Mouse (Mus musculus): ENCODE results near the gene Papln. TPM values are rescaled to one million over a fixed set of nuclear protein-coding genes. Genes with fewer than 3 reads are reported as not detected.

The Papln gene
- polyA plus RNA-seq, 1 experiment from 2014 or later, result 0.78 TPM

DNA sequence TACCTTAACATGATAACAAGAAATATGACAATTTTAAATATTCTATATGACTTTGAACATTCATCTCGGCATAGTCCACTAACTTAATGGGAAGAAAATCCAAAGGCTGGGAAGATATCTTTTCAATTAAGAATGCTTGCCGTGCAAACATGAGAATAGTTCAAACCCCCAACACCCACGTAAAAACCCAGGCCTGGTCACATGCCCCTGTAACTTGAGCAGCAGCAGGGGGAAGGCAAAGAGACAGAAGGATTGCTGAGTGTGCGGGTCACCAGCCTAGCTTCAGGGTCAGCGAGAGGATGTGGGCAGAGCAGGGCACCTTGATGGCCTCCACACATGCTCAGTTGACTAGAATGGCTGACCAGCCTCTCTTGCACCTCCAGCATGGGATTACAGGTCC lies 21.7 kb upstream of the Papln start:
- Histone ChIP-seq H3K27me3 (no peaks in the 10 kb centered on the region), H3K4me3 (replicated peaks) (no peak overlapping the region), H3K27ac (replicated peaks) (no peak overlapping the region), H3K4me1 (replicated peaks) (no peaks in the 10 kb centered on the region), H3K36me3 (replicated peaks) (no peaks in the 10 kb centered on the region), H3K4me2 (no peak overlapping the region), H3K9me3 (replicated peaks) (no peaks in the 10 kb centered on the region), H3K9ac (no peak overlapping the region)
- 58% methylated on average over 5 of the region's 5 CpGs for WGBS (ENCODE audit: insufficient replicate concordance)
- ATAC-seq (ENCODE audit: insufficient read depth), result no peak

- 56% methylated on average over 4 of the region's 4 CpGs for WGBS (ENCODE audit: insufficient replicate concordance)
- Histone ChIP-seq H3K4me1 (replicated peaks) (no peaks in the 10 kb centered on the region), H3K4me2 (no peak overlapping the region), H3K9me3 (replicated peaks) (no peaks in the 10 kb centered on the region), H3K4me3 (replicated peaks) (no peak overlapping the region), H3K27me3 (no peaks in the 10 kb centered on the region), H3K27ac (replicated peaks) (no peak overlapping the region), H3K36me3 (replicated peaks) (no peaks in the 10 kb centered on the region), H3K9ac (no peak overlapping the region)
- no peak for ATAC-seq (ENCODE audit: insufficient read depth)
Observed at GRCm38 (mm10) chr12:83742834-83743233, 20.6 kb upstream of the Papln start.

DNA sequence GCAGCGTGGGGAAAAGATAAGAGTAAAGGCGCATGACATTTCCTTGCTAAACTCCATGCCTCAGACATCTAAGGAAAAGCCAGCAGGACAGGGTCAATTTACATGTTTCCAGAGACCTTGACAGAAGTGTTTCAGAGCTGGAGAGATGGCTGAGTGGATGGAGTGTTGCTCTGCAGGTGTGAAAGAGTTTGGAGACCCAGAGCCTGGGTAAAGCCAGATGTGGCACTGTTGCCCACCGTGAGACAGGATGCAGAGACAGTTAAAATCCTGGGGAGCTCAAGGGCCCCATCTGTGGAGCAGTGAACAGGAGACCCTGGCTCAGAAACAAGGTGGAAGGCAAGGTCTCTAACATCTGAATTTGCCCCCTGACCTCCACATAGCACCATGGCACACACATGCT lies 19.7 kb upstream of the Papln start:
- Histone ChIP-seq H3K4me1 (replicated peaks) (no peaks in the 10 kb centered on the region), H3K27ac (replicated peaks) (no peak overlapping the region), H3K4me2 (no peak overlapping the region), H3K36me3 (replicated peaks) (no peaks in the 10 kb centered on the region), H3K27me3 (no peaks in the 10 kb centered on the region), H3K9me3 (replicated peaks) (no peaks in the 10 kb centered on the region), H3K9ac (no peak overlapping the region), H3K4me3 (replicated peaks) (no peak overlapping the region)
- no peak for ATAC-seq (ENCODE audit: insufficient read depth)
- WGBS (ENCODE audit: insufficient replicate concordance), result 55% methylated on average over 3 of the region's 3 CpGs

DNA sequence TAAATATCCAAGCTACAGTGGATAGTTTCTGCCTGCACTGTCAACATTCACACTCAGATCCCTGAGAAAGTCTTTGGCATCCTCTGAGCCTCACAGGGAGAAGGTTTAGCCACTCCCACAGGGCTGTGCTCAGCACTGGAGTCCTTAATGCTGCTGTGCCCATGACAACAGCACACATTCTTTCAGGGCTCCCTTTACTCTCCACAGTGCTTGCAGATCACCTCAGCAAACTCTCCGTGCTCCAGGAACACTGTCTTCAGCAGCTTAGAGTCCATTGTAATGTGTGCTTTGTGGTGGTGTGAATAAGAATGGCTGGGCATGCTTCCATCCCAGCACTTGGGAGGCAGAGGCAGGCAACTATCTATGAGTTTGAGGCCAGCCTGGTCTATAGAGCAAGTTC lies 14.2 kb upstream of the Papln start:
- Histone ChIP-seq H3K27ac (replicated peaks) (no peak overlapping the region), H3K4me2 (no peak overlapping the region), H3K9ac (no peak overlapping the region), H3K36me3 (replicated peaks) (no peaks in the 10 kb centered on the region), H3K9me3 (replicated peaks) (no peaks in the 10 kb centered on the region), H3K4me1 (replicated peaks) (no peaks in the 10 kb centered on the region; the same call in none of the 2 replicates), H3K27me3 (0 out of 2 replicates have a peak, but pooled peaks cover 5% of the 10 kb centered on the region), H3K4me3 (replicated peaks) (no peak overlapping the region)
- WGBS (ENCODE audit: insufficient replicate concordance), result 48% methylated on average over 1 of the region's 1 CpGs
- ATAC-seq (ENCODE audit: insufficient read depth), result no peak

- Histone ChIP-seq H3K9ac (no peak overlapping the region), H3K4me3 (replicated peaks) (no peak overlapping the region), H3K9me3 (replicated peaks) (no peaks in the 10 kb centered on the region), H3K27ac (replicated peaks) (no peak overlapping the region), H3K4me1 (replicated peaks) (no peaks in the 10 kb centered on the region; the same call in none of the 2 replicates), H3K27me3 (0 out of 2 replicates have a peak, but pooled peaks cover 5% of the 10 kb centered on the region), H3K36me3 (replicated peaks) (no peaks in the 10 kb centered on the region), H3K4me2 (no peak overlapping the region)
- WGBS (ENCODE audit: insufficient replicate concordance), result 24% methylated on average over 2 of the region's 2 CpGs
- ATAC-seq (ENCODE audit: insufficient read depth), result no peak
Observed at GRCm38 (mm10) chr12:83752495-83752894, 10.9 kb upstream of the Papln start.

GRCm38 (mm10) chr12:83758735-83759134 lies 4.7 kb upstream of the Papln start:
- H3K36me3 ChIP-seq (replicated peaks), result no peaks in the 10 kb centered on the region
- 64% methylated on average over 10 of the region's 10 CpGs for whole genome bisulfite sequencing (ENCODE audit: insufficient replicate concordance)

GRCm38 (mm10) chr12:83760201-83760600 lies 3.2 kb upstream of the Papln start:
- Histone ChIP-seq H3K4me2 (no peak overlapping the region), H3K27me3 (peaks cover 49% of the 10 kb centered on the region), H3K36me3 (replicated peaks) (no peaks in the 10 kb centered on the region), H3K9ac (no peak overlapping the region), H3K27ac (replicated peaks) (no peak overlapping the region), H3K4me3 (replicated peaks) (no peak overlapping the region), H3K9me3 (replicated peaks) (no peaks in the 10 kb centered on the region), H3K4me1 (replicated peaks) (peaks cover 16% of the 10 kb centered on the region)
- no peak for ATAC-seq (ENCODE audit: insufficient read depth)
- 62% methylated on average over 2 of the region's 2 CpGs for WGBS (ENCODE audit: insufficient replicate concordance)

More at GRCm38 (mm10) chr12:83758735-83759134, 4.7 kb upstream of the Papln start:
- Histone ChIP-seq H3K4me2 (no peak overlapping the region), H3K27ac (replicated peaks) (no peak overlapping the region), H3K9me3 (replicated peaks) (no peaks in the 10 kb centered on the region), H3K27me3 (peaks cover 34% of the 10 kb centered on the region), H3K4me3 (replicated peaks) (no peak overlapping the region), H3K9ac (no peak overlapping the region), H3K4me1 (replicated peaks) (peaks cover 11% of the 10 kb centered on the region)
- no peak for ATAC-seq (ENCODE audit: insufficient read depth)

GRCm38 (mm10) chr12:83762706-83763105 lies 728 bp upstream of the Papln start:
- Histone ChIP-seq H3K4me3 (replicated peaks) (no peak overlapping the region), H3K9me3 (replicated peaks) (no peaks in the 10 kb centered on the region), H3K4me2 (no peak overlapping the region), H3K27ac (replicated peaks) (no peak overlapping the region), H3K9ac (no peak overlapping the region), H3K27me3 (peaks cover 68% of the 10 kb centered on the region), H3K4me1 (replicated peaks) (peaks cover 18% of the 10 kb centered on the region), H3K36me3 (replicated peaks) (no peaks in the 10 kb centered on the region)
- WGBS (ENCODE audit: insufficient replicate concordance), result 17% methylated on average over 4 of the region's 4 CpGs
- ATAC-seq (ENCODE audit: insufficient read depth), result no peak

DNA sequence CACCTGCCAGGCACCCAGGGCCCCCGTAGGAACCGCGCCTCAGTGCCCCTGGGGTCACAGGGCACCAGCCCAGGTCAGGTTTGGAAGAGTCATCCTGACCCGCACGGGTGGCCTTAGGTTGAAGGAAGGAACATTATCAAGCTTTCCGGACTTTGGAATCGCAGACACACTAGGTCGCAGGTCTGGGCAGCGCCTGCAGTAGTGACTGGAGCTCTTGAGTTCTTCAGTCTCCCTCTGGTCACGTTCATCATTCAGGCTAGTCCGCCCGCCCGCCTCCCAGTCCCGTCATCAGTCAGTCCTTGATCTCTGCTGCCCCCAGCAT lies 571 bp downstream of the Papln start:
- WGBS (ENCODE audit: insufficient replicate concordance), result 8% methylated on average over 14 of the region's 14 CpGs

DNA sequence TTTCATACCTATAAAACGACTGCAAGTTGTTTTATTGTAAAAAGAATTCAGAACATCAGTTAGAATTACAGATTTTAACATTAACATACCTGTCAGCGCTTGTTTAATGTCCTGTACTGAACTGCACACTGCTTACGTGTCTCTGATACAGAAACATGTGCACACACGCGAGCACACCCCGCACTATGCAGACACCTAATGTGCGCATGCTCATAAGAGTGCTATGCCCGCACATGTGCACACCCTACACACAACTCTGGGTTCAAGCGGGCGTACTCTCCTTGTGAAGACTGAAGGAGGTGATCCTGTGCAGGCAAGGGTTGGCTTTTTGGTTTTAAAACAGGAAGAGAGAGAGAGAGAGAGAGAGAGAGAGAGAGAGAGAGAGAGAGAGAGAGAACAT lies 1.1 kb downstream of the Papln start:
- ATAC-seq (ENCODE audit: insufficient read depth), result no peak
- H3K27ac ChIP-seq (replicated peaks), result no peak overlapping the region
- peaks cover 78% of the 10 kb centered on the region for H3K27me3 ChIP-seq
- peak overlapping the region; percentile 63; the same call in 1 of the 2 replicates for H3K4me2 ChIP-seq
- H3K9ac ChIP-seq, result no peak overlapping the region
- H3K9me3 ChIP-seq (replicated peaks), result no peaks in the 10 kb centered on the region
- no peaks in the 10 kb centered on the region for H3K36me3 ChIP-seq (replicated peaks)
- peaks cover 19% of the 10 kb centered on the region for H3K4me1 ChIP-seq (replicated peaks)
- WGBS (ENCODE audit: insufficient replicate concordance), result 56% methylated on average over 10 of the region's 10 CpGs
- no peak overlapping the region for H3K4me3 ChIP-seq (replicated peaks)

More for the DNA sequence above, 571 bp downstream of the Papln start:
- Histone ChIP-seq H3K4me3 (replicated peaks) (peak overlapping the region; percentile 40), H3K36me3 (replicated peaks) (no peaks in the 10 kb centered on the region), H3K9me3 (replicated peaks) (no peaks in the 10 kb centered on the region), H3K27me3 (peaks cover 78% of the 10 kb centered on the region), H3K9ac (no peak overlapping the region), H3K27ac (replicated peaks) (no peak overlapping the region), H3K4me1 (replicated peaks) (peaks cover 19% of the 10 kb centered on the region), H3K4me2 (peak overlapping the region; percentile 63)
- peak; percentile 15; the same call in 1 of the 2 replicates for ATAC-seq (ENCODE audit: insufficient read depth)

- no peak for ATAC-seq (ENCODE audit: insufficient read depth)
- Histone ChIP-seq H3K27ac (replicated peaks) (no peak overlapping the region), H3K4me1 (replicated peaks) (peaks cover 27% of the 10 kb centered on the region), H3K4me3 (replicated peaks) (no peak overlapping the region), H3K4me2 (no peak overlapping the region), H3K9ac (no peak overlapping the region), H3K9me3 (replicated peaks) (no peaks in the 10 kb centered on the region), H3K36me3 (replicated peaks) (no peaks in the 10 kb centered on the region), H3K27me3 (peaks cover 83% of the 10 kb centered on the region)
- 61% methylated on average over 13 of the region's 13 CpGs for WGBS (ENCODE audit: insufficient replicate concordance)
Observed at GRCm38 (mm10) chr12:83765965-83766603, 2.6 kb downstream of the Papln start.

- Histone ChIP-seq H3K36me3 (replicated peaks) (no peaks in the 10 kb centered on the region), H3K4me1 (replicated peaks) (peaks cover 25% of the 10 kb centered on the region), H3K4me2 (no peak overlapping the region), H3K27me3 (peaks cover 72% of the 10 kb centered on the region), H3K9me3 (replicated peaks) (no peaks in the 10 kb centered on the region), H3K27ac (replicated peaks) (no peak overlapping the region), H3K9ac (no peak overlapping the region), H3K4me3 (replicated peaks) (no peak overlapping the region)
- WGBS (ENCODE audit: insufficient replicate concordance), result 56% methylated on average over 9 of the region's 9 CpGs
- no peak for ATAC-seq (ENCODE audit: insufficient read depth)
Observed at GRCm38 (mm10) chr12:83767833-83768232, 4.4 kb downstream of the Papln start.

Data from liver, embryonic 15.5 days (tissue).